Mouse (Mus musculus) liver, embryonic 14.5 days (tissue): ENCODE data around the gene Ube2t.

Source experiments
- CTCF ChIP-seq: IDR thresholded peaks from 2 replicates; pipeline ENCODE4 v1.5.1; 2016; ENCODE audit warnings: antibody characterized with exemption, low read depth, control low read depth
- EP300 ChIP-seq: IDR thresholded peaks from 2 replicates; pipeline ENCODE4 v1.6.1; 2016; ENCODE audit warnings: antibody characterized with exemption, low read depth

DNA sequence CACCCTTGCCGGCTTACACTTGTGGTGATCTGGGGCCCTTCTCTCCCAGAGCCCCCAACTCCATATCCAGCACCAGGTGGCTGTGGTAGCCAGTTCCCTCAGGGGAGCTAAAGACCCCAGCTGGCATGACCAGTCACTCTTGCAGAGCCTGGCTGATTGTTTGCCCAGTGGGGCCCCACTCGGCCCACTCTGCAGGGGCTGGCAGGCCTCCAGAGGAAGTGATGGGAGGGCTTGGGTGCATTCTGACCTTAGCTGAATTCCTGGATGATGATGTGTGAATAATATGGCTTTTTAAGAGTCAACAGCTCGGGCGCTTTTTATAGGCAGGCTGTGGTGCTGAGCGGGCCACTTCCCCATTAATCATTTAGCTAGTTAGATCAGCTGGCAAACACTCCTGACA is 58.6 kb downstream of the Ube2t start:
- TF ChIP-seq EP300 (no peak), CTCF (no peak)
